Mouse (Mus musculus) hindbrain, embryonic 12.5 days (tissue): ENCODE results near the gene Olfr1015. TPM values are rescaled to one million over a fixed set of nuclear protein-coding genes. Genes with fewer than 3 reads are reported as not detected.

Experiments used
- ATAC-seq: fragments of 200-750 bp; cut with Nextera tagmentation; 2 replicates; pipeline ENCODE4 v1.8.0; 2017; ENCODE audit warnings: moderate TSS enrichment; ENCODE audit not compliant: low FRiP score
- H3K27ac ChIP-seq: fragments of 300-500 bp; sonication (generic); 2 replicates; pipeline ENCODE4 v1.5.1; 2016; ENCODE audit warnings: mild to moderate bottlenecking
- H3K27me3 ChIP-seq: fragments of 300-500 bp; sonication (generic); 2 replicates; pipeline ENCODE4 v1.6.1; 2016; ENCODE audit warnings: mild to moderate bottlenecking
- H3K36me3 ChIP-seq: fragments of 300-500 bp; sonication (generic); 2 replicates; pipeline ENCODE4 v1.6.1; 2016; ENCODE audit warnings: mild to moderate bottlenecking
- H3K4me1 ChIP-seq: fragments of 300-500 bp; sonication (generic); 2 replicates; pipeline ENCODE4 v1.6.1; 2016
- H3K4me2 ChIP-seq: fragments of 300-500 bp; sonication (generic); replicated peaks from 2 replicates; pipeline ENCODE4 v1.6.1; 2016; ENCODE audit warnings: mild to moderate bottlenecking
- H3K4me3 ChIP-seq: fragments of 300-500 bp; sonication (generic); 2 replicates; pipeline ENCODE4 v1.5.1; 2016; ENCODE audit warnings: mild to moderate bottlenecking
- H3K9ac ChIP-seq: fragments of 300-500 bp; sonication (generic); 2 replicates; pipeline ENCODE4 v1.6.1; 2016; ENCODE audit warnings: mild to moderate bottlenecking, moderate library complexity
- H3K9me3 ChIP-seq: fragments of 300-500 bp; sonication (generic); replicated peaks from 2 replicates; pipeline ENCODE4 v1.6.1; 2016; ENCODE audit warnings: mild to moderate bottlenecking
- WGBS: fragments of 180-500 bp; shearing (Covaris S2); methylation state at CpG from one replicate; pipeline ENCODE4 v1.1.7; 2016; 5-methylcytosine and 5-hydroxymethylcytosine counted together
- polyA plus RNA-seq: library from polyadenylated mRNA; unstranded; fragments of >200 nt; fragmentation: Nextera tagmentation; extraction: Ambion mirVana; gene quantifications from 2 replicates; pipeline ENCODE4 v1.2.1, GENCODE M21; 2016

Olfr1015 gene
- not detected in 2 replicates for polyA plus RNA-seq

DNA sequence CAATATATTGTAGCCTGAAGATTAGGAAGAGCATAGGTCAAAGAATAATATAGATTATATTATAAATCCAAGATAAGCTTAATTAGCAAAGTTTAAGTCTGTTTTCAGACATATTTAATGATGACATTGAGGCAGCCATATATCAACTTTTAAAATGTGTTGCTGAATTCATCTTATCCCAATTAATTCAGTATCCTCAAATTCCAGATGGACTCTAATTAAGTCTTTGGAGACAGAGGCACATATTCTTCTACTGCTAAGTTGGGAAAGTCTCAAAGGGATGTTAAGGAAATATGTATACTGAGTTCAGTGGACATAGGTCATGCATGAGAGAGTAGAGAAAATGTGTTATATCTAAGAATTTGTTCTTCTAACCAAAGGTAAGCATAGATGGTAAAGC, at the start of gene Olfr1015:
Gene Olfr1015 (plus strand): TSS at position 301 of the 400 bp plus-strand sequence.
- ATAC-seq, result no peak
- Histone ChIP-seq H3K27me3 (no peaks in the 10 kb centered on the region), H3K4me3 (no peak within 1 kb of the TSS), H3K4me2 (no peak within 1 kb of the TSS), H3K36me3 (no peaks in the 10 kb centered on the region), H3K27ac (no peak within 1 kb of the TSS), H3K4me1 (no peaks in the 10 kb centered on the region), H3K9me3 (no peaks in the 10 kb centered on the region), H3K9ac (no peak within 1 kb of the TSS)

DNA sequence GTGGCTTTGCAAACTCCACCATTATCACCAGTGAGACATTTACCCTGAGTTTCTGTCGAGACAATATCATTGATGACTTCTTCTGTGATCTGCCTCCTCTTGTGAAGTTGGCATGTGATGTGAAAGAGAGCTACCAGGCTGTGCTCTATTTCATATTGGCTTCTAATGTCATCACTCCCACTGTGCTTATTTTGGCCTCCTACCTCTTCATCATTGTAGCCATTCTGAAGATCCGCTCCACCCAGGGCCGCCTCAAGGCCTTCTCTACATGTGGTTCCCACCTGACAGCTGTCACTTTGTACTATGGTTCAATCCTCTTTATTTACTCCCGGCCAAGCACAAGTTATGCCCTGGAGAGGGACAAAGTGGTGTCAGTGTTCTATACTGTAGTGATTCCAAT, 28.0 kb upstream of the Olfr1015 start:
- H3K27me3 ChIP-seq, result no peaks in the 10 kb centered on the region
- H3K4me2 ChIP-seq, result no peak overlapping the region
- ATAC-seq, result no peak
- H3K9me3 ChIP-seq, result no peaks in the 10 kb centered on the region
- no peaks in the 10 kb centered on the region for H3K36me3 ChIP-seq
- no peak overlapping the region for H3K27ac ChIP-seq
- no peak overlapping the region for H3K9ac ChIP-seq
- WGBS, result 71% methylated on average over 4 of the region's 4 CpGs
- H3K4me3 ChIP-seq, result no peak overlapping the region
- no peaks in the 10 kb centered on the region for H3K4me1 ChIP-seq

DNA sequence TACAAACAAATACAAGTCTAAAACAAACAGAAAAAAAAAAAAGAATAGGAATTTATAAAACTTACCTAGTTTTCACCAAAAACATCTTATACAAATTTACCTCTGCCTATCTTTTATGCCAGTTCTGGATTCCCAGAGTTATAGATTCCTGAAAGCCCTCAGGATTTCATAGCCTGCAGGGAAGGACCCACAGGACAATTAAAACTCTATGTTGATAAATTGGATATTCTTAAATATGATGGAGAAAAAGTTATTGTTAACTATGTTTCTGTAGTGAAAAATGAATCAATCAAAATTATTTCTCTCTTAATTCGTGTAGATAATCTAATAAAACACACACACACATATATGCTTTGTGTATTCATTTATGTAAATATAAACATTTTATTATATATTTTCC, 19.2 kb upstream of the Olfr1015 start, which contains the start of gene Olfr1012:
Gene Olfr1012 (minus strand): TSS at position 101 of the 400 bp plus-strand sequence.
- H3K4me1 ChIP-seq, result no peaks in the 10 kb centered on the region
- H3K27ac ChIP-seq, result no peak within 1 kb of the TSS
- H3K27me3 ChIP-seq, result no peaks in the 10 kb centered on the region
- H3K4me2 ChIP-seq, result no peak within 1 kb of the TSS
- ATAC-seq, result no peak
- no peak within 1 kb of the TSS for H3K4me3 ChIP-seq
- no peak within 1 kb of the TSS for H3K9ac ChIP-seq
- 71% methylated on average over 1 of the region's 1 CpGs for WGBS
- no peaks in the 10 kb centered on the region for H3K9me3 ChIP-seq
- no peaks in the 10 kb centered on the region for H3K36me3 ChIP-seq

DNA sequence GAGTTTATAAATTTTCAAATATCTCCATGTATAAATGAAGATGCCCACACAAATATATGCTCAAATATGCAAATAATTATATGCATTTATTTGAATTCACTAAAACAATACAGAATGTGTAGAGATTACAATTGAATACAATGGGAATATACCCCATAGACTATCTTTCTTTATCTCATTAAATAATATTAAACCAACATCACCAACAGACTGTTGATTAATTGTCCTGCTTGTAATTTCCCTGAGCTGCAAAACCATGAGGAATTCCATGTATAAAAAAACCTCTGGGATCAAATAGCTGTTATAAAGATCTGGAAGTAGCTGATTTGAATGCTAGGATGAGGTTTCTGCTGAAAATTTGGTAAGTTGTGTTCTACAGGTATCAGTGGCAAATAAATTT, 15.0 kb upstream of the Olfr1015 start, which contains the start of gene Olfr1013:
Gene Olfr1013 (plus strand): TSS at position 301 of the 400 bp plus-strand sequence.
- Histone ChIP-seq H3K27ac (no peak within 1 kb of the TSS), H3K4me3 (no peak within 1 kb of the TSS), H3K4me1 (no peaks in the 10 kb centered on the region), H3K4me2 (no peak within 1 kb of the TSS), H3K36me3 (no peaks in the 10 kb centered on the region), H3K27me3 (no peaks in the 10 kb centered on the region), H3K9me3 (no peaks in the 10 kb centered on the region), H3K9ac (no peak within 1 kb of the TSS)
- ATAC-seq, result no peak

DNA sequence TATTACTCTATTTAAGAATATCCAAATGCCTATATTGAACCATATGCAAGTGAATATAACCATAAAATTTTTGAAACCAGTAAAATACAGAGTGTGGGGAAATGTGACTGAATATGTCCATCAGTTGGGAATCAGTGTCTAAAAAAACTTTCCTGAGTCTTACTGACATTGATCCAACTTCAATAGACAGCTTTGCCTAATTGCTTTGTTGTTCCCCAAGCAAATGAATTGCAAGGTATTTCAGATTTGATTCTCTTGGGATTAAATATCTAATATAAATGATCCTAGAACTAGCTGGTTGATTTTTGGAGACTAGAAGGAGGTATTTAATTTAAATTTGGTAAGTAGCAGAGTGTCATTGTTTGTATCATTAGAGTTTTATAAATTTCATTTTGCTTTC, 9.4 kb upstream of the Olfr1015 start, which contains the start of gene Olfr1014:
Gene Olfr1014 (plus strand): TSS at position 301 of the 400 bp plus-strand sequence.
- H3K27ac ChIP-seq, result no peak within 1 kb of the TSS
- no peaks in the 10 kb centered on the region for H3K27me3 ChIP-seq
- H3K4me1 ChIP-seq, result no peaks in the 10 kb centered on the region
- H3K4me3 ChIP-seq, result no peak within 1 kb of the TSS
- H3K9me3 ChIP-seq, result no peaks in the 10 kb centered on the region
- ATAC-seq, result no peak
- H3K9ac ChIP-seq, result no peak within 1 kb of the TSS
- H3K4me2 ChIP-seq, result no peak within 1 kb of the TSS
- no peaks in the 10 kb centered on the region for H3K36me3 ChIP-seq

DNA sequence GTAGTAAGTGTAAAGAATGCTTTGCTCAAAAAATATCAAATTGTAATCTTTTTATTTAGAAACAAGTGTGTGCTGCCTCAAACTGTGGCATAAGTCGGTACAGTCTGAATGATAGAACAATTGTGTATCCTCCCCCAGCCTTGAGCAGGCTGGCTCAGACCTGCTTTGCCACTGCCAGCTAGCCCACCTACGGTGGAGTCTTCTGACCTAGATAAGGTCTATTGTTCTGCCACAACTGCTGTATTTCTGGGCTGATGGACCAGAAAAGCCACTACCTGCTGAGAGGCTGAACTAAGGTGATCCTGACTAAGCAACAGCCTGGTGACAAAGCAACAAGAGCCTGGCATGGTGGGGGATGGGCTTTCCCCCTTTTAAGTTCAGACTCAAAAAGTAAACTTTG, 10.5 kb downstream of the Olfr1015 start:
- no peaks in the 10 kb centered on the region for H3K4me1 ChIP-seq
- H3K27ac ChIP-seq, result no peak overlapping the region
- H3K9ac ChIP-seq, result no peak overlapping the region
- H3K4me2 ChIP-seq, result no peak overlapping the region
- H3K4me3 ChIP-seq, result no peak overlapping the region
- H3K27me3 ChIP-seq, result no peaks in the 10 kb centered on the region
- no peaks in the 10 kb centered on the region for H3K36me3 ChIP-seq
- no peaks in the 10 kb centered on the region for H3K9me3 ChIP-seq
- no peak for ATAC-seq
- WGBS, result 36% methylated on average over 2 of the region's 2 CpGs

DNA sequence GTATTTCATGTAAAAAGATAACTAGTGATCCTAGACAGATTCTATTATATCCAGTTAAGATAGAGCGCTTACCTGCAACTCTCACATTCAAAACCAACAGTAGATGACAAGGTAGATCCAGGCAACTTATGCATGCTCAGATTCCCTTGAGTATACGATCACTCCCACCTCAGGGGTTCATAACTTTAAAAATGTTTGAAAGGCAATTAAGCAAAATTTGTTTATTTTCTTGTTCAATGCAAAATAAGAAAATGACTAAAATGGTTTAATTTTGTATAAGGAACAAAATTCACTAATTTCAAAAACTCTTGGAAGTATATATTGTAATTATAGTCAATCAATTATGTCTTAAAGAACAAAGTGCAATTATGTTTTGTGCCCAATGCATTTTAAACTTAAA, 20.6 kb downstream of the Olfr1015 start, which contains the start of gene Olfr1016:
Gene Olfr1016 (minus strand): TSS at position 101 of the 400 bp plus-strand sequence.
- Histone ChIP-seq H3K9ac (no peak within 1 kb of the TSS), H3K27me3 (no peaks in the 10 kb centered on the region), H3K36me3 (no peaks in the 10 kb centered on the region), H3K4me2 (no peak within 1 kb of the TSS), H3K4me1 (no peaks in the 10 kb centered on the region), H3K9me3 (no peaks in the 10 kb centered on the region), H3K4me3 (no peak within 1 kb of the TSS), H3K27ac (no peak within 1 kb of the TSS)
- no peak for ATAC-seq
- WGBS, result 96% methylated on average over 2 of the region's 2 CpGs

DNA sequence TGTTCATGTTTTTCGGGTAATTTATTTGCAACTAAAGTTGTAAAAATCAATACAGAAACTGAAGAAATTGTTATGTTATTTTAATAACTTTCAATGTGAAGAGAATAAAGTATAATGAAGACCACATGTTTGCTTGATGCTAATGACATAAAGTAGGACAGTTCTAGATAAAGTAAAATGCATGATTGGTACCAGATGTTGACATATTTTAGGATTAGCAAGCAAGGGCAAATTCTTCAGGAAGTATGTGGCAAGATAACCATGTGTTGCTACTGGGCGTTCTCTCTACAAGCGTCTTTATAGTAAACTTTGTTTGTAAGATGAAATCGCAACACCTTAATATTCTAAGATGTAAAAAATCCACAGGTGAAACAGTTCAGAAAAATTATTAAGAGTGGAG, 22.7 kb downstream of the Olfr1015 start:
- Histone ChIP-seq H3K9ac (no peak overlapping the region), H3K4me3 (no peak overlapping the region), H3K27ac (no peak overlapping the region), H3K9me3 (no peaks in the 10 kb centered on the region), H3K4me2 (no peak overlapping the region), H3K4me1 (no peaks in the 10 kb centered on the region), H3K36me3 (no peaks in the 10 kb centered on the region), H3K27me3 (no peaks in the 10 kb centered on the region)
- no peak for ATAC-seq
- 84% methylated on average over 4 of the region's 4 CpGs for WGBS

DNA sequence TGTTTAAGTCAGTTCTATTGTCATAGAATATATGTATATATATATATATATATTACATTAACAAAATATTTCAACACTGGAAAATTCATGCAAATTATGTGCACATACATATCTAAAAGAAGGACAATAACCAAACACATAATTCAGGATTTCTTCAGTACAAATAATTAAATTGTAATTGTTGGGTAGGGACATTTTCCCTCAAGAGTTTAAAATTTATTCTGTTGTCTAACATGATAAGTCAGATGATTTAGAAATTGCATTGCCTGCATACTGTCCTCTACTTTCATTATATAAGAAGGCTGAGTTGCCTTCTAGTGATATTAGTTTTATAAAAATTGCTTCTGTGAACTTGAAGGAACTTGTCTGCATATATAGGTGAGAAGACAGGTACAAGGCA, 36.4 kb downstream of the Olfr1015 start, which contains the start of gene Olfr1018:
Gene Olfr1018 (plus strand): TSS at position 301 of the 400 bp plus-strand sequence.
- no peak for ATAC-seq
- Histone ChIP-seq H3K9me3 (no peaks in the 10 kb centered on the region), H3K4me1 (no peaks in the 10 kb centered on the region), H3K4me2 (no peak within 1 kb of the TSS), H3K27ac (no peak within 1 kb of the TSS), H3K9ac (no peak within 1 kb of the TSS), H3K4me3 (no peak within 1 kb of the TSS), H3K36me3 (no peaks in the 10 kb centered on the region), H3K27me3 (no peaks in the 10 kb centered on the region)

Other genes with a start within 250 kb of the Olfr1015 start
- not detected in 2 replicates for gene Olfr996, start 202.8 kb upstream of the Olfr1015 start, polyA plus RNA-seq
- gene Olfr998, start 193.1 kb upstream of the Olfr1015 start, polyA plus RNA-seq, result not detected in 2 replicates
- not detected in 2 replicates for gene Olfr1000, start 170.1 kb upstream of the Olfr1015 start, polyA plus RNA-seq
- gene Olfr1002, start 131.3 kb upstream of the Olfr1015 start, polyA plus RNA-seq, result not detected in 2 replicates
- not detected in 2 replicates for gene Olfr154, start 117.6 kb upstream of the Olfr1015 start, polyA plus RNA-seq
- not detected in 2 replicates for gene Olfr1006, start 103.2 kb upstream of the Olfr1015 start, polyA plus RNA-seq
- gene Olfr1008, start 92.6 kb upstream of the Olfr1015 start, polyA plus RNA-seq, result not detected in 2 replicates
- gene Olfr1009, start 66.6 kb upstream of the Olfr1015 start, polyA plus RNA-seq, result not detected in 2 replicates
- not detected in 2 replicates for gene Olfr1012, start 19.3 kb upstream of the Olfr1015 start, polyA plus RNA-seq
- gene Olfr1013, start 14.9 kb upstream of the Olfr1015 start, polyA plus RNA-seq, result not detected in 2 replicates
- gene Olfr1014, start 9.3 kb upstream of the Olfr1015 start, polyA plus RNA-seq, result not detected in 2 replicates
- gene Olfr1016, start 20.5 kb downstream of the Olfr1015 start, polyA plus RNA-seq, result not detected in 2 replicates
- not detected in 2 replicates for gene Olfr1018, start 36.5 kb downstream of the Olfr1015 start, polyA plus RNA-seq
- not detected in 2 replicates for gene Olfr1019, start 63.5 kb downstream of the Olfr1015 start, polyA plus RNA-seq
- not detected in 2 replicates for gene Olfr1020, start 65.0 kb downstream of the Olfr1015 start, polyA plus RNA-seq
- not detected in 2 replicates for gene Olfr1022, start 86.6 kb downstream of the Olfr1015 start, polyA plus RNA-seq
- gene Olfr1023, start 103.6 kb downstream of the Olfr1015 start, polyA plus RNA-seq, result not detected in 2 replicates
- not detected in 2 replicates for gene Olfr1024, start 123.0 kb downstream of the Olfr1015 start, polyA plus RNA-seq
- not detected in 2 replicates for gene Olfr1025-ps1, start 133.2 kb downstream of the Olfr1015 start, polyA plus RNA-seq
- not detected in 2 replicates for gene Olfr1026, start 139.5 kb downstream of the Olfr1015 start, polyA plus RNA-seq
- not detected in 2 replicates for gene Olfr1028, start 168.4 kb downstream of the Olfr1015 start, polyA plus RNA-seq
- not detected in 2 replicates for gene Olfr1029, start 191.9 kb downstream of the Olfr1015 start, polyA plus RNA-seq
- gene Olfr1030, start 197.3 kb downstream of the Olfr1015 start, polyA plus RNA-seq, result not detected in 2 replicates
- not detected in 2 replicates for gene Olfr1031, start 208.3 kb downstream of the Olfr1015 start, polyA plus RNA-seq
- gene Olfr1032, start 223.5 kb downstream of the Olfr1015 start, polyA plus RNA-seq, result not detected in 2 replicates
- not detected in 2 replicates for gene Olfr1033, start 238.6 kb downstream of the Olfr1015 start, polyA plus RNA-seq